Mouse (Mus musculus) hindbrain, embryonic 12.5 days (tissue): ENCODE data around the gene Pard6b. TPM values are rescaled to one million over a fixed set of nuclear protein-coding genes. Genes with fewer than 3 reads are reported as not detected.

Experiments used
- ATAC-seq: fragments of 200-750 bp; cut with Nextera tagmentation; 2 replicates; pipeline ENCODE4 v1.8.0; 2017; ENCODE audit warnings: moderate TSS enrichment; ENCODE audit not compliant: low FRiP score
- H3K27ac ChIP-seq: fragments of 300-500 bp; sonication (generic); 2 replicates; pipeline ENCODE4 v1.5.1; 2016; ENCODE audit warnings: mild to moderate bottlenecking
- H3K27me3 ChIP-seq: fragments of 300-500 bp; sonication (generic); 2 replicates; pipeline ENCODE4 v1.6.1; 2016; ENCODE audit warnings: mild to moderate bottlenecking
- H3K36me3 ChIP-seq: fragments of 300-500 bp; sonication (generic); 2 replicates; pipeline ENCODE4 v1.6.1; 2016; ENCODE audit warnings: mild to moderate bottlenecking
- H3K4me1 ChIP-seq: fragments of 300-500 bp; sonication (generic); 2 replicates; pipeline ENCODE4 v1.6.1; 2016
- H3K4me2 ChIP-seq: fragments of 300-500 bp; sonication (generic); replicated peaks from 2 replicates; pipeline ENCODE4 v1.6.1; 2016; ENCODE audit warnings: mild to moderate bottlenecking
- H3K4me3 ChIP-seq: fragments of 300-500 bp; sonication (generic); 2 replicates; pipeline ENCODE4 v1.5.1; 2016; ENCODE audit warnings: mild to moderate bottlenecking
- H3K9ac ChIP-seq: fragments of 300-500 bp; sonication (generic); 2 replicates; pipeline ENCODE4 v1.6.1; 2016; ENCODE audit warnings: mild to moderate bottlenecking, moderate library complexity
- H3K9me3 ChIP-seq: fragments of 300-500 bp; sonication (generic); replicated peaks from 2 replicates; pipeline ENCODE4 v1.6.1; 2016; ENCODE audit warnings: mild to moderate bottlenecking
- WGBS: fragments of 180-500 bp; shearing (Covaris S2); methylation state at CpG from one replicate; pipeline ENCODE4 v1.1.7; 2016; 5-methylcytosine and 5-hydroxymethylcytosine counted together
- polyA plus RNA-seq: library from polyadenylated mRNA; unstranded; fragments of >200 nt; fragmentation: Nextera tagmentation; extraction: Ambion mirVana; gene quantifications from 2 replicates; pipeline ENCODE4 v1.2.1, GENCODE M21; 2016

Gene Pard6b
- polyA plus RNA-seq, 1 experiment from 2014 or later, result 9.6 TPM

DNA sequence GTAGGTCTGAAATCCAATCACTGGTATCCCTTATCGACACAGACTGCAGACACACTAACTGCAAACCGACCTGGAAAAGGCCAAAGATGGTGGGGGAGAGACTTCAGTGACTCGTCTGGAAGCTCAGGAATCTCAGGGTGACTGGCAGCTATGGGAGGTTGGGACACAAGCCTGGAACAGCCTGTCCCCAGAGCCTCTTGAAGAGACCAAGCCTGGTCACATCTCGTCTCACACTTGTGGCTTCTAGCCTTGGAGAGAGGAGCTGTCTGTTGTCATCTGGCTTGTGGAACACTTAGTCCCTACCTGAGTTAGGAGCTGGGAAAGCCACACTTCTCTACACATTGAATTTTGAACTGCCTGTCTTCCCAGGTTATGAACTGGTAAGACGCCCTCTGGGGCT is 10.4 kb upstream of the Pard6b start:
- Histone ChIP-seq H3K4me3 (no peak overlapping the region), H3K36me3 (no peaks in the 10 kb centered on the region), H3K9me3 (no peaks in the 10 kb centered on the region), H3K4me1 (peaks cover 8% of the 10 kb centered on the region), H3K27me3 (no peaks in the 10 kb centered on the region), H3K4me2 (no peak overlapping the region), H3K27ac (no peak overlapping the region), H3K9ac (no peak overlapping the region)
- 65% methylated on average over 5 of the region's 5 CpGs for WGBS
- no peak for ATAC-seq

DNA sequence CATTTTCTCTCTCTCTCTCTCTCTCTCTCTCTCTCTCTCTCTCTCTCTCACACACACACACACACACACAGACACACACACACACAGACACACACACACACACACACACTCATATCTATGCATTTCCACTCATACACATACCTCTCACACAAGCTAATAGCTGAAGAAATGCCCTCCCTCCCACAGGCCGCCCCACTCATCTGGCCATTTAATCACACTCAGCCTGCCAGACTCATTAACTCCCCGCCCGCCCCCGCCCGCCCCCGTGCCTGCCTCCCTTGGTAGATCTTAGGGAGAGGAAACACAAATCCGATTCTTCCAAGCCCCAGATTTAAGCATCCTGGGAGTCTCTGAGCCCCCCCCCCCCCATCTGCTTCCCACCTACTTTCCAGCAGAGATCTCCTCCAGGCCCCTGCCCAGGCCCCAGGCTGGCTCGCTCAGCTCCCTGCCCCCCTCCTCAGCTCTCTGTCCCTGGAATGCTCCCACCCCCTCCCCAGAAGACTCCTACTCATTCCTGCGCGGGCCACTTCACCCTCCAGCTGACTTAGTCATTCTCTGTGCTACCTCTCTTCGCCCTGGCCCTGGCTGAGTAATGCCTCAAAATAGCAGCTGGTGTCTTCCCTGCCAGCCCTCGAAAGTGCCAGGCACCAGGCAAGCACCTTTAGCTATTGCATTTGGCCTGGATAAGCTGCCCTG is 8.2 kb upstream of the Pard6b start:
- 0 out of 2 replicates have a peak overlapping the region, but pooled peaks have one; percentile 4 for H3K4me2 ChIP-seq
- 15% methylated on average over 9 of the region's 12 CpGs for WGBS
- no peaks in the 10 kb centered on the region; the same call in 1 of the 2 replicates for H3K27me3 ChIP-seq
- H3K9ac ChIP-seq, result 0 out of 2 replicates have a peak overlapping the region, but pooled peaks have one; percentile 19
- no peak overlapping the region for H3K4me3 ChIP-seq
- no peaks in the 10 kb centered on the region for H3K36me3 ChIP-seq
- peaks cover 8% of the 10 kb centered on the region for H3K4me1 ChIP-seq
- H3K9me3 ChIP-seq, result no peaks in the 10 kb centered on the region
- peak overlapping the region; percentile 55; the same call in 1 of the 2 replicates for H3K27ac ChIP-seq
- ATAC-seq, result no peak

DNA sequence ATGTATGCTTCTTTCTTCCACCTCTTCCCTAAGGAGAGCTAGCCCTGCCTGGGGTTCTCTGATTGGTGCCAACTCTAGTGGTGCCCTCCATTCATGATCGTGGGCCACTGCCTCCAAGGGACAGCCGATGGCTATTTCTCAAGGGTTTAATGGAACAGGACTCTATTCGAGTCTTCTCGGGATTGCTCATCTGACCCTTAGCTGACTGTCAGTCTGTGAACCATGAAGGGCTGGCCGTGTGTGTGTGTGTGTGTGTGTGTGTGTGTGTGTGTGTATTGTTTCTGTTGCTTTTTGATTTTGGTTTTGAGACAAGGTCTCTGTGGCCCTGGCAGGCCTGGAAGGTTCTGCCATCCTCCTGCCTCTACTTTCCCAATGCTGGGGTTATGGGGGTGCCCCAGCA is 7.1 kb upstream of the Pard6b start:
- ATAC-seq, result no peak
- WGBS, result 63% methylated on average over 5 of the region's 5 CpGs
- no peak overlapping the region for H3K4me3 ChIP-seq
- peaks cover 8% of the 10 kb centered on the region for H3K4me1 ChIP-seq
- H3K9me3 ChIP-seq, result no peaks in the 10 kb centered on the region
- H3K9ac ChIP-seq, result no peak overlapping the region
- H3K27me3 ChIP-seq, result peaks cover 5% of the 10 kb centered on the region; the same call in 1 of the 2 replicates
- no peaks in the 10 kb centered on the region for H3K36me3 ChIP-seq
- H3K4me2 ChIP-seq, result no peak overlapping the region
- no peak overlapping the region for H3K27ac ChIP-seq

DNA sequence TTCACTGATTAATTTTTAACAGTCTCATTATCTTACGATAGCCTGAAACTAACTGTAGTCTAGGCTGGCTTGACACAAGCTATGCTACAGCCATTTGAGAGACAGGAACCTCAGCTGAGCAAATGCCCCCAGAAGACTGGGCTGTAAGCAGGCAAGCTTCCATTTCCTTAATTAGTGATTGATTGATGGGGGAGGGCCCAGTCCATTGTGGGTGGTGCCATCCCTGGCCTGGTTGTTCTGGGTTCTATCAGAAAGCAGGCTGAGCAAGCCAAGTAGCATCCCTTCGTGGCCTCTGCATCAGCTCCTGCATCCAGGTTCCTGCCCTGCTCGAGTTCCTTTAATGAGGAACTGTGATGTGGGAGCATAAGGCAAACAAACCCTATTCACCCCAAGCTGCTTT is 6.3 kb upstream of the Pard6b start:
- H3K4me2 ChIP-seq, result no peak overlapping the region
- H3K27ac ChIP-seq, result no peak overlapping the region
- 61% methylated on average over 3 of the region's 3 CpGs for WGBS
- no peaks in the 10 kb centered on the region for H3K36me3 ChIP-seq
- ATAC-seq, result no peak
- no peak overlapping the region for H3K4me3 ChIP-seq
- H3K9me3 ChIP-seq, result no peaks in the 10 kb centered on the region
- H3K9ac ChIP-seq, result no peak overlapping the region
- peaks cover 9% of the 10 kb centered on the region; the same call in 1 of the 2 replicates for H3K27me3 ChIP-seq
- H3K4me1 ChIP-seq, result peaks cover 8% of the 10 kb centered on the region

DNA sequence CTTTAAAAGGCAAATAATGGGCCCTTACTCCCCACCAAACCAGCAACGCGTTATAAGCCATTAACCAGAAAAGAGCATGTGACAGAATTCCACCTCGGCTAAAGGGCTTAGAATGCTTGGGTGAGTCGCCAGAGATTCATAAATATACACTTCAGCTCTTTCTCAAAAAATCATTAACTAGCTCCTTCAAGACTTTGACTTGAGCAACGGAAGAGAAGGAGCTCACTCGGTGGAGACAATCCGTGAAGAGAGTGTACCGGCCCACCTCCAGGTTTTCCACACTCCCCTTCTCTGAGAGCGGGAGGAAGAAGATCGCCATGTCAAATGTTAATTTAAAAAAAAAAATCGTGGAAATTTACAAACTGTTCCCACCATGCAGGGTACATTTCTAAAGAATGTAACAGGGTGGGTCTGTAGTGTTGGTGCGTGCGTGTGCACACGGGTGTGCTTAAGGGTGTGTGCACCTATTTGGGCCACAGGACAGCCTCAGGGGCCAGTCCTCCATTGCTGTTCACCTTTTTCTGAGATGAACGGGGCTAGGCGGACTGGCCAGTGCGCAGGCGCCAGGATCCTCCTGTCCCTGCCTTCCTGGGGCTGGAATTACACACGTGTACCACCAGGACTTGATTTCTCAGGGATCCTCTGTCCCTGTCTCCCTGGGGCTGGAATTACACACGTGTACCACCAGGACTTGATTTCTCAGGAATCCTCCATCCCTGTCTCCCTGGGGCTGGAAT is 3.8 kb upstream of the Pard6b start:
- Histone ChIP-seq H3K4me1 (peaks cover 20% of the 10 kb centered on the region), H3K36me3 (no peaks in the 10 kb centered on the region), H3K27me3 (peaks cover 11% of the 10 kb centered on the region; the same call in 1 of the 2 replicates), H3K9me3 (no peaks in the 10 kb centered on the region), H3K27ac (no peak overlapping the region), H3K4me2 (no peak overlapping the region), H3K9ac (no peak overlapping the region), H3K4me3 (no peak overlapping the region)
- ATAC-seq, result no peak
- WGBS, result 83% methylated on average over 20 of the region's 20 CpGs

DNA sequence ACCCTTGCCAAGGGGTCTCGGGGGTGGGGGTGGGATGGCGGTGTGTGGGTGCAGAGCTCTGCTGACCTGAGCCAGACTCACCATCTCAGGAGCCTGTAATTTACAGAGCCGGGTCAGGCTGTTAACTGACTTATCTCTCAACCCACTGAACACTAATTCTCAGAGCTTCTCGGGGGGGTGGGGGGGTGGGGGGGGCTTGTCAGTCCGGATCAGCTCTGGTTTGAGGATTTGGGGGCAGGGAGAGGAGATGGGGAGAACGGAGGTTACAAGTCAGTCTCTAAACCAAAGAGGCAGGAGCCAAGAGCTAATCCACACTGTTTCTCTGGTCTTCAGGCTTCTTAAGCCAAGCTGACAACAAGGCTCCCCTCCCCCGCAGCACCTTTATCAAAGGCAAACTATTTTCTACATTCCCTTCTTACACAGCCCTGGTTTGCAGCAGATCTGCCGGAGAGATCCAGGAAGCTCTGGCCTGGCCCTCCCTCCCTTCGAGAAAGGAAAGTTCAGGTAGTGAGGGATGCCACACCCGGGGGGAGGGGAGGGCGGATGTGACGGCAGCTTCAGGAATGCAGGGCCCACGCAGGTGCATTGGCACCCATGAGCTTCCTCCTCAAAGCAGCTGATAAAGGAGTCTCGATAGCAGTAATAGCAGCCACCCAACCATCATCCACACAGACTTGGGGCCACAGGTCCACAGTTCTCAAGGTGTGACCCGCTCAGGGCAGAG is 2.5 kb upstream of the Pard6b start:
- peaks cover 19% of the 10 kb centered on the region for H3K4me1 ChIP-seq
- H3K9ac ChIP-seq, result no peak overlapping the region
- H3K36me3 ChIP-seq, result no peaks in the 10 kb centered on the region
- no peaks in the 10 kb centered on the region for H3K9me3 ChIP-seq
- H3K27me3 ChIP-seq, result peaks cover 19% of the 10 kb centered on the region
- 54% methylated on average over 15 of the region's 15 CpGs for WGBS
- H3K4me3 ChIP-seq, result no peak overlapping the region
- H3K4me2 ChIP-seq, result no peak overlapping the region
- no peak overlapping the region for H3K27ac ChIP-seq
- no peak for ATAC-seq

DNA sequence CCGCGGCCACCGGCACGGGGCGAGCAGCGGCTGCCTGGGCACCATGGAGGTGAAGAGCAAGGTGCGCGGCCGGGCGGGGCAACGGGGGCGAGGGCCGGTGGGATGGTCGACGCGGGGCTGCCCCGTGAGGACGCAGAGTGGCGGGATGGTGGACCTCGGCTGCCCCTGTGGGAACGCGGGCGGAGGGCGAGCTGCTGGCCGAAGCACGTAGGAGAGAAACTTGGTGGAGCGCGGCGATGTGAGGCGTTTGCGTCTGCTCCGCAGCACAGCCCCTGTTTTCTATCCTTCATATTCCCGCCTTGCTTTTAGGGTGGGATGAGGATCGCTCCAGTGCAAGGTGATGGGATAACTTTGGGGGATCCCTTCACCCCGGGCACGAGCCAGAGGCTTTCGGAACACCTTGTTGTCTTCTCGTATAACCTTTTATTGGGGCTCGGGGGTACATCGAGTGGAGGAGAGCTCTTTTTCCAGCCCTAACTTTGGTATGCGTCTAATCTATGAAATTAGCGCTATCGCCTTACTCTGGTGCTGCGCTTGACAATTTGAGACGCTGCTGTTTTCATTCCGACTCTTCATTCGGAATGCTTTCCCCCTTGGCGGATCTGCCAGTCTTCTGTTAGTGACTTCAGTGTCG is 612 bp downstream of the Pard6b start:
- no peak for ATAC-seq
- H3K4me1 ChIP-seq, result peaks cover 19% of the 10 kb centered on the region
- no peaks in the 10 kb centered on the region for H3K9me3 ChIP-seq
- peak overlapping the region; percentile 85 for H3K9ac ChIP-seq
- no peaks in the 10 kb centered on the region for H3K36me3 ChIP-seq
- WGBS, result 2% methylated on average over 45 of the region's 49 CpGs
- H3K4me2 ChIP-seq, result peak overlapping the region; percentile 96
- H3K27ac ChIP-seq, result peak overlapping the region; percentile 68
- peak overlapping the region; percentile 69 for H3K4me3 ChIP-seq
- H3K27me3 ChIP-seq, result peaks cover 21% of the 10 kb centered on the region

DNA sequence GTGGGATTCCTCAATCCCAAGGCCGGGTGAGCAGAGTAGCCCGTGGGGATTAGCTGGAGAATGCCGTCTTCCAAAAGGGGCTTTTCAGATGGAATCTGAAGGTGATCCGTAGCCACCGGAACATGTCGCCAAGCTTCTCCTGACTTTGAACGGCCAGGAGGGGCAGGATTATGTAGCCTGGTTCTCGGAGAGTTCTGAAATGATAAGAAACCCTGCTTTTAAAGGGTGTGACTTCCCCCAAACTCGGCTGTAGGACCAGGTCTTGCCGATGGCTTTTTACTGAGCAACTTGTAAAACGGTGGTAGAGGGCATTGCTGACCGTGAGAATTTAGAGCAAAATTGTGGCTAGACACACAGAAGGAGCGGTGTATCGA is 1.1 kb downstream of the Pard6b start:
- Histone ChIP-seq H3K4me3 (peak overlapping the region; percentile 69), H3K27ac (no peak overlapping the region), H3K9me3 (no peaks in the 10 kb centered on the region), H3K4me1 (peaks cover 19% of the 10 kb centered on the region), H3K36me3 (no peaks in the 10 kb centered on the region), H3K27me3 (peaks cover 21% of the 10 kb centered on the region), H3K9ac (peak overlapping the region; percentile 85), H3K4me2 (peak overlapping the region; percentile 96)
- WGBS, result 5% methylated on average over 14 of the region's 14 CpGs
- ATAC-seq, result no peak

DNA sequence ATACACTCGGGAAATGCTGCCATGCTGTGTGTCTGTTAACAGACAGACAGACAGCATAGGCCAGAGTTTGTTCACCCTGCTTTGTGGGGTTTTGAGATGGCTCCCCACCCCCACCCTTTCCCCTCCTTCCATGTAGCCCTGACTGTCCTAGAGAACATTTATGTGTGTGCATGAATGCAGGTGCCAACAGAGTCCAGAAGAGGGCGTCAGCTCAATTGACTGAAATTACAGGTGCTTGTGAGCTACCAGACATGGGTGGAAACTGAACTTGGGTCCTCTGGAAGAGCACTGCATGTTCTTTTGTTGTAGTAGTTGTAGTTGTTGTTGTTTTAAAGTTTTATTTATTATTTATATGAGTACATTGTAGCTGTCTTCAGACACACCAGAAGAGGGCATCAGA is 2.8 kb downstream of the Pard6b start:
- Histone ChIP-seq H3K9me3 (no peaks in the 10 kb centered on the region), H3K27ac (no peak overlapping the region), H3K4me3 (no peak overlapping the region), H3K27me3 (peaks cover 16% of the 10 kb centered on the region), H3K9ac (no peak overlapping the region), H3K4me2 (no peak overlapping the region), H3K36me3 (peaks cover 4% of the 10 kb centered on the region; the same call in 1 of the 2 replicates), H3K4me1 (peaks cover 19% of the 10 kb centered on the region)
- 80% methylated on average over 2 of the region's 2 CpGs for WGBS
- ATAC-seq, result no peak

DNA sequence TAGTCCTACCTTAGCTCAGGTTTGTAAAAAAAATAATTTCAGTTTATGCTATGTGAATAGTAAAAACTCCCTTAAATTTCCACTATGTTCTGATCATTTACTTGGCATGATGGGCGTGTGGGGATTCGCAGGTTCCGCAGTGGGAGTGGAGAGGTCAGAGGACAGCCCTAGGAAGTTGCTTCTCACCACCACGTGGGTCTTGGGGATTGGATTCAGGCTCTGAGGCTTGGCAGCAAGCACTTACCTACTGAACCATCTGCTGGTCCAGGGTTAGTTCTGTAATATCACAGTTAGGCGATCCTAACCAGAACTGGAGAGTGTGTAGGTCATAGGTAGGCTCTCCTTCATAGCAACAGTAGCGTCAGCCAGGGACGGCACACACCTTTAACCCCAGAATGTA is 3.4 kb downstream of the Pard6b start:
- no peaks in the 10 kb centered on the region for H3K9me3 ChIP-seq
- H3K27ac ChIP-seq, result no peak overlapping the region
- peaks cover 19% of the 10 kb centered on the region for H3K4me1 ChIP-seq
- no peak overlapping the region for H3K9ac ChIP-seq
- peaks cover 4% of the 10 kb centered on the region; the same call in 1 of the 2 replicates for H3K36me3 ChIP-seq
- no peak for ATAC-seq
- WGBS, result 93% methylated on average over 7 of the region's 7 CpGs
- H3K27me3 ChIP-seq, result peaks cover 14% of the 10 kb centered on the region
- H3K4me3 ChIP-seq, result no peak overlapping the region
- H3K4me2 ChIP-seq, result no peak overlapping the region

DNA sequence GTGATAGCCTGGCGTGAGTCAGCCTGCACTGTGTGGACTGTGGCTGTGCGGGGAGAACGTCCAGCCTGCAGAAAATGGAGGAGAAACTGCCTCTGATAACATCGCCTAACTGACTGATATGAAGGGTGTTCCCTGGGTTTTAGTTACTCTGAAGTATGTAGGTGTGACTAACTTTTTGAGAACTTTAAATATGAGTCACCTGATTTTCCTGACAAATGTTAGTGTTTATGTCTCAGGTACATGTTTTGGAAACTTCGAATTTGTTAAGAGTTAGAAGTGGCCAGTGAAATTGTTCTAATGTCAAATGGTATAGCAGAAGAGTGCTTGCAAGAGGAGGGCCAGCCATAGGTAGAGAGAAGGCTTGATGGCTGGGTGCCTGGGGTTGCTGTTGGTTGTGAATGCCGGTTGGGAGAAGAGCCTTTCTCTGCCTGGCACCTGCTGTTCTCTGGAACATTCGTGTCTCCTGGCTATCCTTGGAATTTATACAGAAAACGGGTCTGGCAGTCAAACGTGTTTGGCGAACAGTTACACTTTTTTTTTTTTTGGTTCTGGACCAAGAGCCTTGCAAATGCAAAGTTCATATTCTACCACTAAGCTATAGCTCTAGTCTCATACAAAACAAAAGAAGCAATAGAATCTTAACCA is 4.9 kb downstream of the Pard6b start:
- Histone ChIP-seq H3K4me1 (peaks cover 13% of the 10 kb centered on the region), H3K9me3 (no peaks in the 10 kb centered on the region), H3K27me3 (peaks cover 11% of the 10 kb centered on the region), H3K4me2 (no peak overlapping the region), H3K36me3 (peaks cover 18% of the 10 kb centered on the region; the same call in 1 of the 2 replicates), H3K9ac (no peak overlapping the region), H3K27ac (no peak overlapping the region), H3K4me3 (no peak overlapping the region)
- no peak for ATAC-seq
- WGBS, result 71% methylated on average over 10 of the region's 10 CpGs
